Mouse (Mus musculus): ENCODE data around the gene 1700056E22Rik. TPM values are rescaled to one million over a fixed set of nuclear protein-coding genes. Genes with fewer than 3 reads are reported as not detected.

The 1700056E22Rik gene
- polyA plus RNA-seq, 1 experiment from 2014 or later, result 1.7 TPM

DNA sequence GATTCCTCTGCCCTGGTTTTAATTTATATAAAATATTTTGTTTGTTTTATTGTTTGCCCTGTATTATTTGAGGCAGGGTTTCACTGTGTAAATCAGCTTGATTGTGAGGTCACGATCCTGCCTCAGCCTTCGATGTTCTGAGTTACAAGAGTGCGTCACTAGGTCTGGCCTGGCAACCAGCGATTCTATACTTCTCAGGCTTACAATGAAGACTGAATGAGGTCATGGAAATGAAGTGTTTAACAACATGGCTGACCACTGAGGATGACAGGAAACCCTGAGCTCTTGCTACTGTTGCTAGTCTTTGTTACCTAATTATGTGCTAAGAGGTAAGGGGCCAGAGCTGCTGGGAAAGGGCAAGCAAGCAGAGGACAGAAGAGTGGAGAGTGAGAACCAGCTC is 21.0 kb downstream of the 1700056E22Rik start, which contains the start of gene Dusp10:
Gene Dusp10 (plus strand): TSS at position 197 of the 400 bp plus-strand sequence.
- H3K27ac ChIP-seq (ENCODE audit: low read length), result no peak within 1 kb of the TSS

DNA sequence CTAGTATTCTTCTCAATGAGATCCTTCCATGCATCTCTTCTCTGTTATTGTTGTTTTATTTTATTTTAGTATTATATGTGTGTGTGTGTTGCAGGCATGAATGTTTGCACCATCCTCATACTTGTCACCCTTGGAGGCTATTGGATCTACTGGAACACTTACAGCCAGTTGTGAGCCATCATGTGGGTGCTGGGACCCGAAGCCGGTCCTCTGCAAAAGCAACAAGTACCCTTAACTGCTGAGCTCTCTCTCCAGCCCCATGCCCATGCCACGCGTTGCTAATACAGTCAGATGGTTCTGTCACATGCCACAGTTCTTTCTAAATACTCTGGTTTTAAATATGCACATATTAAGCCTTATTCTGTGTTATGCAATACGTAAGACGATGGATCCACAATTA is 22.8 kb downstream of the 1700056E22Rik start:
- no peak for ATAC-seq (ENCODE audit: low FRiP score, low TSS enrichment)
- 96% methylated on average over 6 of the region's 6 CpGs for WGBS
- no peak overlapping the region for H3K4me2 ChIP-seq (replicated peaks; ENCODE audit: low read depth, low read length)

More for the DNA sequence above, 21.0 kb downstream of the 1700056E22Rik start, which contains the start of gene Dusp10:
- no peak within 1 kb of the TSS for H3K9ac ChIP-seq (replicated peaks; ENCODE audit: low read length)
- H3K4me2 ChIP-seq (replicated peaks; ENCODE audit: low read depth, low read length), result no peak within 1 kb of the TSS
- H3K36me3 ChIP-seq (ENCODE audit: insufficient read depth, low read length), result no peaks in the 10 kb centered on the region
- H3K4me3 ChIP-seq (ENCODE audit: low read length), result no peak within 1 kb of the TSS
- 82% methylated on average over 4 of the region's 4 CpGs for WGBS
- no peaks in the 10 kb centered on the region for H3K27me3 ChIP-seq (ENCODE audit: insufficient read depth, low read length)
- no peaks in the 10 kb centered on the region for H3K9me3 ChIP-seq (ENCODE audit: low read length)
- no peak for ATAC-seq (ENCODE audit: low FRiP score, low TSS enrichment)
- H3K4me1 ChIP-seq (ENCODE audit: insufficient read depth, low read length), result no peaks in the 10 kb centered on the region

DNA sequence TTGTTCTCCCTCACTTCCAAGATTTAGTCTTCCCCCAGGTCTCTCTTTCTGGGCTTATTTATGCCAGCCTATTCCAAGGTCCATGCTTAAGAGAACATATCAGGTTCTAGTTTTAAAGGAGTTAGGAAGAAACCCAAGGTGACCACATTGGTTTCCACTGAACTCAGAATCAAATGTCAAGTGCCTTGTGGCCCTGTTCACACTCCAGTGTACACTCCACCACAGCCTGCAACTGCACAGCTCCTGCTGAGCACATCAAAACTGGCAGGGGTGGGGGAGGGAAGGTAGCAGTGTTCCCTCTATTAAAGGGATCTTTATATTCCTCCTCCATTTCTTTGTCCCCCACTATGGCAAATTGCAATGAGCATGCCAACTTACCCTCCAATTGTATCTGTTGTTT is 28.0 kb downstream of the 1700056E22Rik start:
- ATAC-seq (ENCODE audit: low FRiP score, low TSS enrichment), result no peak
- Histone ChIP-seq H3K9me3 (ENCODE audit: low read length) (no peaks in the 10 kb centered on the region), H3K9ac (replicated peaks; ENCODE audit: low read length) (no peak overlapping the region)

More for the DNA sequence above, 22.8 kb downstream of the 1700056E22Rik start:
- Histone ChIP-seq H3K27ac (ENCODE audit: low read length) (no peak overlapping the region), H3K9me3 (ENCODE audit: low read length) (no peaks in the 10 kb centered on the region), H3K36me3 (ENCODE audit: insufficient read depth, low read length) (no peaks in the 10 kb centered on the region), H3K4me3 (ENCODE audit: low read length) (no peak overlapping the region), H3K4me1 (ENCODE audit: insufficient read depth, low read length) (no peaks in the 10 kb centered on the region), H3K9ac (replicated peaks; ENCODE audit: low read length) (no peak overlapping the region), H3K27me3 (ENCODE audit: insufficient read depth, low read length) (no peaks in the 10 kb centered on the region)

DNA sequence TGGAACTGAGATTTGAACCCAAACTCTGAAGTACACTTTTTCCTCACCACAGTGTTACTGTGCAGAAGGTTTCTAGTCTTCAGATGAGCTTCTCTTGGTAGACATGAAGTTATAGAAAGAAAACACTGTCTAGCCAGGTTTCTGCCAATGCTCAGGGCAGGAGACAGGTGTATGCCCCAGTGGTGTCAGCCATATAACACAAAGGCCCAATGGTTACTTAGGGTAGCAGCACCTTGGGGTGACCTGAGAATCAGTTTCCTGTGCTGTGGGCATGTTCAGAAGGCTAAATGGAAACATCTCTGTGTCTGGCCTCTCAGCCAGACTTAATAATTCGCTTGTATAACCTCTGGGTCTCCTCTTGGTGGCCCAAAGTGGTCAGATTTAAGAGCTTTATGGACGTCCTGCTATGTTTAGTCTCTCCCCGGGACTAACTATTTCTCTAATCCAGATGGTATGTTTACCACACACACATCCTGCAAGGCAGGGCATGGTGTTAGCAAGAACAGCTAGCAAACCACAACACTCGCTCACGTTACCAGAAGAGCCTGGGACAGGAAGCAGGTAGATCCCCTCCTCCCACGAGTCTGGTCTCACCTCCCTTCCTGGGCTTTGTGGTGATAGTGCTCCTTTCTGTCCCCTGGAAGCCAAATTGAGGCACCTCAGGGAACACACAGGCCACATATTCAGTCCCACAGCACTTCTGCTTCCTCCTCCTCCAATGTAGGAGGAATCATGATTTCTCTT is 28.6 kb downstream of the 1700056E22Rik start:
- no peak overlapping the region for H3K4me3 ChIP-seq (ENCODE audit: low read length)
- H3K36me3 ChIP-seq (ENCODE audit: insufficient read depth, low read length), result no peaks in the 10 kb centered on the region
- WGBS, result 67% methylated on average over 6 of the region's 6 CpGs
- ATAC-seq (ENCODE audit: low FRiP score, low TSS enrichment), result no peak
- H3K27ac ChIP-seq (ENCODE audit: low read length), result no peak overlapping the region
- H3K9me3 ChIP-seq (ENCODE audit: low read length), result no peaks in the 10 kb centered on the region
- no peak overlapping the region for H3K9ac ChIP-seq (replicated peaks; ENCODE audit: low read length)
- no peak overlapping the region for H3K4me2 ChIP-seq (replicated peaks; ENCODE audit: low read depth, low read length)
- H3K4me1 ChIP-seq (ENCODE audit: insufficient read depth, low read length), result no peaks in the 10 kb centered on the region
- H3K27me3 ChIP-seq (ENCODE audit: insufficient read depth, low read length), result no peaks in the 10 kb centered on the region

More for the DNA sequence above, 28.0 kb downstream of the 1700056E22Rik start:
- no peak overlapping the region for H3K27ac ChIP-seq (ENCODE audit: low read length)
- no peaks in the 10 kb centered on the region for H3K4me1 ChIP-seq (ENCODE audit: insufficient read depth, low read length)
- H3K4me2 ChIP-seq (replicated peaks; ENCODE audit: low read depth, low read length), result no peak overlapping the region
- H3K27me3 ChIP-seq (ENCODE audit: insufficient read depth, low read length), result no peaks in the 10 kb centered on the region
- no peaks in the 10 kb centered on the region for H3K36me3 ChIP-seq (ENCODE audit: insufficient read depth, low read length)
- H3K4me3 ChIP-seq (ENCODE audit: low read length), result no peak overlapping the region

DNA sequence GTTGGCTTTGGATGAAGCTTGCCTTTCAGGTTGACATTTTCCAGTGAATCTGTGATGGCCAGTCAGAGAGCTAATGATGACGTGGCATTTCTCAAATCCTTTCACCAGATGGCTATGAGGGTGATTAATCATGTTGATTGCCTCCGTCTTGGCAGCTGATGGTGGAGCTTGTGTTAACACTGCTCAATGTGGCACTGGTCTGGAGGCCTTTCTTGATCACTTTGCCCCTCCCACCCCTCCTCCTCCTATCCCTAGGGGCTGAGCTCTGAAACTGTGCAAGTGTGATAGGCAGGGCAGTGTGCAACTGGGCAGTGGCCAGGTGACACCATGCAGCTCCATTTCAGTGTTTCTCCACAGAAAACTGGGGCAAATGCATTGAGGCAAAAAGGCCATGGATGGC is 29.8 kb downstream of the 1700056E22Rik start:
- Histone ChIP-seq H3K9me3 (ENCODE audit: low read length) (no peaks in the 10 kb centered on the region), H3K4me2 (replicated peaks; ENCODE audit: low read depth, low read length) (no peak overlapping the region), H3K4me1 (ENCODE audit: insufficient read depth, low read length) (no peaks in the 10 kb centered on the region), H3K9ac (replicated peaks; ENCODE audit: low read length) (no peak overlapping the region), H3K36me3 (ENCODE audit: insufficient read depth, low read length) (no peaks in the 10 kb centered on the region), H3K27me3 (ENCODE audit: insufficient read depth, low read length) (no peaks in the 10 kb centered on the region), H3K27ac (ENCODE audit: low read length) (no peak overlapping the region), H3K4me3 (ENCODE audit: low read length) (no peak overlapping the region)
- ATAC-seq (ENCODE audit: low FRiP score, low TSS enrichment), result no peak
- WGBS, result 38% methylated on average over 2 of the region's 2 CpGs

DNA sequence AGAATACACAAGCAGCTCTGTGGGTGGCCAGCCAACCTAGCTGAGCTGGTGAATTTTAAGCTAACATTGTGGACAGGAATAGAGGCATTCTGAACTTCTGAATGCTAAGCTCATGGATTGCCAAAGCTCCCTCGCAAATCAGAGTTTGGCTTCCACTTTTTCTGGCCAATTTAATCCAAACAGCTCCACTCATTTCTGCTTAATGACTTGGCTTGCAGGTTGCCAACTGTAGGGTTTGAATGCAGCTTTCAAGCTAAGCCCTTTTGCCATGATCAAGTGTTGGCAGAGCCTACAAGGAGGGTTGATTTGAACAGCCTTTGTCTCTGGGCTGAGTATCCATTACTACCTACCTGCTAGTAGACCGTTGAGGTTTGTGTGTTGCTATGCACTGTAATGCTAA is 31.6 kb downstream of the 1700056E22Rik start:
- no peaks in the 10 kb centered on the region for H3K27me3 ChIP-seq (ENCODE audit: insufficient read depth, low read length)
- no peak overlapping the region for H3K27ac ChIP-seq (ENCODE audit: low read length)
- H3K36me3 ChIP-seq (ENCODE audit: insufficient read depth, low read length), result no peaks in the 10 kb centered on the region
- no peak overlapping the region for H3K9ac ChIP-seq (replicated peaks; ENCODE audit: low read length)
- no peaks in the 10 kb centered on the region for H3K4me1 ChIP-seq (ENCODE audit: insufficient read depth, low read length)
- no peak overlapping the region for H3K4me3 ChIP-seq (ENCODE audit: low read length)
- no peak overlapping the region for H3K4me2 ChIP-seq (replicated peaks; ENCODE audit: low read depth, low read length)
- WGBS, result 91% methylated on average over 2 of the region's 2 CpGs
- H3K9me3 ChIP-seq (ENCODE audit: low read length), result no peaks in the 10 kb centered on the region
- ATAC-seq (ENCODE audit: low FRiP score, low TSS enrichment), result no peak

DNA sequence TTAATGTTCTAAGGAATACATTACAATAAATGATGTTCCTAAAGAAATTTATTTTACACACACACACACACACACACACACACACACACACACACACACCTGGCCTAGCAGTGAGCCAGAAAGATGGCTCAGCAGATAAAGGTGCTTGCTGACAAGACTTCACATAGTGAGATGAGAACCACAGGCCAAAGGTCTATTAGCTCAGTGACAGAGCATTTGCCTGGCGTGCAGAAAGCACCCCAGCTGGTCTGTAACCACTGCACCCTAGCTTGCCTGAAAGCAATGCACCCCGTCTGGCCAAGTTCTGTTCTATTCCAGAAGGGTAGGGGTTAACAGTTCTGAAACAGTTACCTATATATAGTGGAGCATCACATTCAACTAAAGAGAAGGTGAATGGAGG is 36.9 kb downstream of the 1700056E22Rik start:
- no peak for ATAC-seq (ENCODE audit: low FRiP score, low TSS enrichment)
- Histone ChIP-seq H3K36me3 (ENCODE audit: insufficient read depth, low read length) (no peaks in the 10 kb centered on the region), H3K9ac (replicated peaks; ENCODE audit: low read length) (no peak overlapping the region), H3K9me3 (ENCODE audit: low read length) (no peaks in the 10 kb centered on the region), H3K27me3 (ENCODE audit: insufficient read depth, low read length) (no peaks in the 10 kb centered on the region), H3K4me2 (replicated peaks; ENCODE audit: low read depth, low read length) (no peak overlapping the region), H3K27ac (ENCODE audit: low read length) (no peak overlapping the region), H3K4me1 (ENCODE audit: insufficient read depth, low read length) (no peaks in the 10 kb centered on the region), H3K4me3 (ENCODE audit: low read length) (no peak overlapping the region)
- 56% methylated on average over 2 of the region's 2 CpGs for WGBS

DNA sequence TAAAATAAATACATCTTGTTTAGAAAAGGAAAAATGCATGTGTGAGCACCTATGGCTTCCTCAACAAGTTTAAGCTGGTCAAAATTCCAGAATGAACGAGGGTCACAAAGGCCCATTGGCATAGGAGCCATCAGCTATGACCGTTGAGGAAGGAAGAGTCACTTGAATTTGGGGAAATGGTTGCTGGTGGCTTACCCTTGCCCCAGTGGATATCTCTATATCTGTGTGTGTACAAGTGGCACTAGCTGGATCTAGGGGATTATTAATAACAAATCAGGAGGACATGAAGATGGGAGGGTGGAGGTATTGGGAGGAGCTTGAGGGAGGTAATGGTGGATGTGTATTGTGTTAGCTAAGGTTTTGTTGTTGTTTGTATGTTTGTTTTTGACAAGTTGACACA is 42.2 kb downstream of the 1700056E22Rik start:
- no peak for ATAC-seq (ENCODE audit: low FRiP score, low TSS enrichment)

DNA sequence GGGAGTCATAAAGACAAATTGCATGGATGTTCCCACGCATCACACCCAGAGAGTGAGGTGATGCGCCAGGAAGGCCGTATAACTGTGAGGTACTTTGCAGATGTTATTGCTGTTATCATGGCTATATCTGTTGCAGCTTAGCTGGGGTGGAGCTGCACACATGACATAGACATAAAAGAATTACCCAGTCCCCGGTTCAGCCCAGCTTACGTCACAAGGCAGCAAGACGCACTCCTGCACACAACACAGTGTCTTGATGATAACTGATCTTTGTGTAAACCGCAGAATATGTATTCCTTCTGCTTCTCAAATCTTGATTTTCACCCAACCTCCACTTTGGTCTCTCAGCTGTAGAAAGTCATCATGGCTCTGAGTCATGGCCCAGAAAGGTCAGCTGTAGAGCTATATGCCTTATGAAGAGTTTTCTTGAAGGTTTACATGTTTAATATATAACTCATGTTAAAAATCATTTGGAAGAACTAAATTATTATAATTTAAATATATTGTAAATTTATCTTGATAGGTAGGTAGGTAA is 46.3 kb downstream of the 1700056E22Rik start:
- no peak for ATAC-seq (ENCODE audit: low FRiP score, low TSS enrichment)
- no peaks in the 10 kb centered on the region for H3K9me3 ChIP-seq (ENCODE audit: low read length)
- 88% methylated on average over 7 of the region's 7 CpGs for WGBS

More for the DNA sequence above, 42.2 kb downstream of the 1700056E22Rik start:
- H3K4me1 ChIP-seq (ENCODE audit: insufficient read depth, low read length), result no peaks in the 10 kb centered on the region
- H3K27me3 ChIP-seq (ENCODE audit: insufficient read depth, low read length), result no peaks in the 10 kb centered on the region
- H3K4me2 ChIP-seq (replicated peaks; ENCODE audit: low read depth, low read length), result no peak overlapping the region
- H3K9ac ChIP-seq (replicated peaks; ENCODE audit: low read length), result no peak overlapping the region
- no peak overlapping the region for H3K4me3 ChIP-seq (ENCODE audit: low read length)
- no peak overlapping the region for H3K27ac ChIP-seq (ENCODE audit: low read length)
- WGBS, result 81% methylated on average over 2 of the region's 2 CpGs
- no peaks in the 10 kb centered on the region for H3K36me3 ChIP-seq (ENCODE audit: insufficient read depth, low read length)
- no peaks in the 10 kb centered on the region for H3K9me3 ChIP-seq (ENCODE audit: low read length)

More for the DNA sequence above, 46.3 kb downstream of the 1700056E22Rik start:
- Histone ChIP-seq H3K36me3 (ENCODE audit: insufficient read depth, low read length) (no peaks in the 10 kb centered on the region), H3K4me2 (replicated peaks; ENCODE audit: low read depth, low read length) (no peak overlapping the region), H3K4me1 (ENCODE audit: insufficient read depth, low read length) (no peaks in the 10 kb centered on the region), H3K27ac (ENCODE audit: low read length) (no peak overlapping the region), H3K27me3 (ENCODE audit: insufficient read depth, low read length) (no peaks in the 10 kb centered on the region), H3K4me3 (ENCODE audit: low read length) (no peak overlapping the region), H3K9ac (replicated peaks; ENCODE audit: low read length) (no peak overlapping the region)
